Mouse (Mus musculus): ENCODE measurements around the gene Smarcd1.
A peak's percentile ranks its signal among the peaks of the same experiment; 100 is the strongest.

Smarcd1 gene

GRCm38 (mm10) chr15:99701999-99702900, at the start of gene Smarcd1:
Gene Smarcd1 (plus strand): TSS chr15:99702129.
- DNase-seq: peak; percentile 98

- DNase-seq: no peak
Observed at GRCm38 (mm10) chr15:99653291-99653690, 48.6 kb upstream of the Smarcd1 start.

GRCm38 (mm10) chr15:99653876-99654275, 48.1 kb upstream of the Smarcd1 start:
- no peak for DNase-seq

- DNase-seq: no peak
Observed at GRCm38 (mm10) chr15:99655956-99656355, 46.0 kb upstream of the Smarcd1 start.

- no peak for DNase-seq
Observed at GRCm38 (mm10) chr15:99658437-99658836, 43.5 kb upstream of the Smarcd1 start.

- peak; percentile 78 to 82 for DNase-seq
Observed at GRCm38 (mm10) chr15:99661121-99661830, 40.7 kb upstream of the Smarcd1 start.

GRCm38 (mm10) chr15:99662371-99662770, 39.6 kb upstream of the Smarcd1 start:
- DNase-seq: no peak

GRCm38 (mm10) chr15:99663964-99664599, 37.8 kb upstream of the Smarcd1 start:
- peak; percentile 42 to 45 for DNase-seq

GRCm38 (mm10) chr15:99664600-99665451, 37.1 kb upstream of the Smarcd1 start:
- DNase-seq: peak; percentile 71

GRCm38 (mm10) chr15:99667544-99667943, 34.4 kb upstream of the Smarcd1 start:
- no peak for DNase-seq

GRCm38 (mm10) chr15:99668881-99669280, 33.0 kb upstream of the Smarcd1 start:
- DNase-seq: peak; percentile 88 to 92

GRCm38 (mm10) chr15:99669392-99669791, 32.5 kb upstream of the Smarcd1 start:
- DNase-seq: peak in 1 of 2 experiments; percentile 31

GRCm38 (mm10) chr15:99670154-99670821, 31.6 kb upstream of the Smarcd1 start, which contains the start of gene Asic1:
Gene Asic1 (plus strand): TSS chr15:99670368.
- DNase-seq: peak; percentile 87 to 90

GRCm38 (mm10) chr15:99670964-99671670, 30.8 kb upstream of the Smarcd1 start:
- peak; percentile 52 to 62 for DNase-seq

GRCm38 (mm10) chr15:99671783-99672182, 30.1 kb upstream of the Smarcd1 start:
- DNase-seq: peak; percentile 47 to 54

GRCm38 (mm10) chr15:99674866-99675265, 27.1 kb upstream of the Smarcd1 start:
- DNase-seq: peak; percentile 63 to 68

- DNase-seq: no peak
Observed at GRCm38 (mm10) chr15:99677089-99677488, 24.8 kb upstream of the Smarcd1 start.

- DNase-seq: peak in 1 of 2 experiments; percentile 74
Observed at GRCm38 (mm10) chr15:99678063-99678800, 23.7 kb upstream of the Smarcd1 start.

GRCm38 (mm10) chr15:99679008-99679407, 22.9 kb upstream of the Smarcd1 start:
- DNase-seq: no peak

- no peak for DNase-seq
Observed at GRCm38 (mm10) chr15:99682880-99683279, 19.0 kb upstream of the Smarcd1 start.

Measured in cerebellum, postnatal 25 days (tissue).